Comparison of ENCODE assay signal across 6 mouse cellular contexts in genomic region chr14:19170300-19171022, GRCm38 (mm10).
DNase-seq lines count a peak whose midpoint lies in the region; ATAC-seq and TF ChIP-seq lines count a peak whose summit lies in the region.
"Not testable (repeated sequence)": the region's sequence is repeated elsewhere in the genome, so short reads cannot be mapped to it uniquely, and the experiment has no call there.

No protein-coding gene starts in this region.

- H3K9me3 ChIP-seq in intestine, embryonic 16.5 days (ENCODE audit: control insufficient read depth, low read length); liver, embryonic 15.5 days (replicated peaks); stomach, embryonic 14.5 days (ENCODE audit: control insufficient read depth, low read depth, low read length); stomach, postnatal 0 days (ENCODE audit: control insufficient read depth, low read length): not testable (repeated sequence)

- not testable (repeated sequence) for H3K27ac ChIP-seq in intestine, embryonic 16.5 days (ENCODE audit: low read length); liver, adult 2 months (replicated peaks; ENCODE audit: insufficient read depth, low read depth, low read length); liver, embryonic 15.5 days (replicated peaks); stomach, embryonic 14.5 days (ENCODE audit: low read length); stomach, postnatal 0 days (replicated peaks)

- DNase-seq in heart, adult 11 months = peak; percentile 58
- peak; percentile 13 for DNase-seq in liver, adult 2 months (ENCODE audit: extremely low read depth, low read depth, low spot score)
- DNase-seq in stomach, postnatal 0 days (ENCODE audit: low spot score) = peak; percentile 18

- H3K27me3 ChIP-seq in intestine, embryonic 16.5 days (replicated peaks; ENCODE audit: control insufficient read depth, insufficient read depth, low read length); liver, adult 2 months (ENCODE audit: control insufficient read depth, insufficient read depth, low read length); liver, embryonic 15.5 days; stomach, embryonic 14.5 days (ENCODE audit: control insufficient read depth, insufficient read depth, low read length); stomach, postnatal 0 days (ENCODE audit: control insufficient read depth, insufficient read depth, low read length): not testable (repeated sequence)

- not testable (repeated sequence) for TF ChIP-seq EP300 in stomach, postnatal 0 days (optimal IDR thresholded peaks at IDR 0.05)

- not testable (repeated sequence) for H3K4me1 ChIP-seq in intestine, embryonic 16.5 days (ENCODE audit: control insufficient read depth, insufficient read depth, low read length); liver, adult 2 months (ENCODE audit: control insufficient read depth, insufficient read depth, low read length); liver, embryonic 15.5 days (replicated peaks); stomach, embryonic 14.5 days (ENCODE audit: control insufficient read depth, insufficient read depth, low read length); stomach, postnatal 0 days (replicated peaks; ENCODE audit: control insufficient read depth, insufficient read depth)

- not testable (repeated sequence) for H3K9ac ChIP-seq in intestine, embryonic 16.5 days (ENCODE audit: low read depth, low read length); liver, adult 2 months (ENCODE audit: low read depth, low read length); liver, embryonic 15.5 days; stomach, embryonic 14.5 days (replicated peaks; ENCODE audit: low read depth, low read length); stomach, postnatal 0 days (ENCODE audit: low read length)

- not testable (repeated sequence) for H3K79me2 ChIP-seq in liver, adult 2 months (ENCODE audit: control insufficient read depth, insufficient read depth, low read length)

- WGBS in intestine, embryonic 16.5 days = 57% methylated on average over 4 of the region's 4 CpGs
- WGBS in liver, adult 2 months = 30% methylated on average over 4 of the region's 4 CpGs
- 49% methylated on average over 4 of the region's 4 CpGs for WGBS in liver, embryonic 15.5 days (ENCODE audit: insufficient replicate concordance)
- 51% methylated on average over 4 of the region's 4 CpGs for WGBS in stomach, embryonic 14.5 days
- 59% methylated on average over 4 of the region's 4 CpGs for WGBS in stomach, postnatal 0 days

- not testable (repeated sequence) for TF ChIP-seq CTCF in liver, adult 2 months (IDR thresholded peaks at IDR 0.05; ENCODE audit: low read depth, low read length); stomach, postnatal 0 days (IDR thresholded peaks at IDR 0.05; ENCODE audit: low read depth)

- H3K36me3 ChIP-seq in intestine, embryonic 16.5 days (ENCODE audit: control insufficient read depth, insufficient read depth, low read length); liver, adult 2 months (ENCODE audit: control insufficient read depth, insufficient read depth, low read length); liver, embryonic 15.5 days (replicated peaks); stomach, embryonic 14.5 days (ENCODE audit: control insufficient read depth, insufficient read depth, low read length); stomach, postnatal 0 days (ENCODE audit: control insufficient read depth, insufficient read depth, low read length): not testable (repeated sequence)

- TF ChIP-seq POLR2A in liver, adult 2 months (IDR thresholded peaks at IDR 0.05; ENCODE audit: extremely low read depth, insufficient read depth, low read length) = not testable (repeated sequence)

- peak; percentile 95 for ATAC-seq in intestine, embryonic 16.5 days
- 0 out of 2 replicates have a peak, but pooled peaks have one; percentile 22 for ATAC-seq in liver, embryonic 15.5 days (ENCODE audit: insufficient read depth)
- ATAC-seq in stomach, embryonic 14.5 days (ENCODE audit: insufficient number of reproducible peaks, insufficient read depth, low FRiP score, low read depth) = peak; percentile 63; the same call in 1 of the 2 replicates
- ATAC-seq in stomach, postnatal 0 days (ENCODE audit: low FRiP score, low TSS enrichment) = 0 out of 2 replicates have a peak, but pooled peaks have one; percentile 24

- not testable (repeated sequence) for H3K4me2 ChIP-seq in intestine, embryonic 16.5 days (ENCODE audit: low read depth, low read length); liver, embryonic 15.5 days; stomach, embryonic 14.5 days (replicated peaks; ENCODE audit: low read depth, low read length); stomach, postnatal 0 days (replicated peaks; ENCODE audit: low read depth)

- H3K4me3 ChIP-seq in intestine, embryonic 16.5 days (ENCODE audit: low read length); liver, adult 2 months (ENCODE audit: insufficient read depth, low read depth, low read length); liver, embryonic 15.5 days (replicated peaks); stomach, embryonic 14.5 days (ENCODE audit: low read depth, low read length); stomach, postnatal 0 days (ENCODE audit: low read depth, low read length): not testable (repeated sequence)

Comparison
In these comparisons a context has a peak if more than half of its experiments do, and no peak if none do; other contexts are left out.
1. ATAC-seq: peak in every context shown above with its lines; median percentile 95 in intestine, embryonic 16.5 days; 63 in stomach, embryonic 14.5 days; 24 in stomach, postnatal 0 days; 22 in liver, embryonic 15.5 days.